Mouse (Mus musculus): Measurements from ENCODE around the gene 4933411K16Rik. TPM values are rescaled to one million over a fixed set of nuclear protein-coding genes. Genes with fewer than 3 reads are reported as not detected.

Gene 4933411K16Rik
- polyA plus RNA-seq, 1 experiment: 0.41 TPM

DNA sequence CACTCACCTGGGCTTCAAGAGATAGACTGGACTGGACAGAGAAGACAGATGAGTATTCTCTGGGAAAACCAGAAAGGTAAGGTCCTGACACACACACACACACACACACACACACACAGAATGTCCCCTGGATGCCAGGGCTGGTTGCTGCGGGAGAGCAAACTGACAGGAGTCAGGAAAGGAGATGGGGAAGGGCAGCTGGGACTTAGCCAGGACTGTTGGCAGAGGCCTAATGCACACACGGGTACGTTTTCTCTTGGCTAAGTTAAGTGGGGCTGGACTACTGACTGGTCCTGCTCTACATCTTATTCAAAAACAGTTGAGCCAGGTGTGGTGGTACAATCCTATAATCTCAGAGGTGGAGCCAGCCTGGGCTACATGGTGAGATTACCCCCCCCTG is 15.7 kb upstream of the 4933411K16Rik start:
- TF ChIP-seq CTCF (IDR thresholded peaks at IDR 0.05; ENCODE audit: borderline replicate concordance, insufficient read depth, low read depth, low read length) (no peak), POLR2A (IDR thresholded peaks at IDR 0.05; ENCODE audit: borderline replicate concordance, insufficient read depth, low read length) (no peak)
- WGBS: 10% methylated on average over 3 of the region's 3 CpGs
- Histone ChIP-seq H3K27me3 (ENCODE audit: control insufficient read depth, insufficient read depth, low read length) (no peaks in the 10 kb centered on the region), H3K27ac (ENCODE audit: insufficient read depth, low read length) (no peak overlapping the region), H3K4me1 (ENCODE audit: control insufficient read depth, insufficient read depth, low read length) (peaks cover 27% of the 10 kb centered on the region), H3K4me3 (replicated peaks; ENCODE audit: insufficient read depth, low read depth, low read length) (no peak overlapping the region)
- DNase-seq: no peak

DNA sequence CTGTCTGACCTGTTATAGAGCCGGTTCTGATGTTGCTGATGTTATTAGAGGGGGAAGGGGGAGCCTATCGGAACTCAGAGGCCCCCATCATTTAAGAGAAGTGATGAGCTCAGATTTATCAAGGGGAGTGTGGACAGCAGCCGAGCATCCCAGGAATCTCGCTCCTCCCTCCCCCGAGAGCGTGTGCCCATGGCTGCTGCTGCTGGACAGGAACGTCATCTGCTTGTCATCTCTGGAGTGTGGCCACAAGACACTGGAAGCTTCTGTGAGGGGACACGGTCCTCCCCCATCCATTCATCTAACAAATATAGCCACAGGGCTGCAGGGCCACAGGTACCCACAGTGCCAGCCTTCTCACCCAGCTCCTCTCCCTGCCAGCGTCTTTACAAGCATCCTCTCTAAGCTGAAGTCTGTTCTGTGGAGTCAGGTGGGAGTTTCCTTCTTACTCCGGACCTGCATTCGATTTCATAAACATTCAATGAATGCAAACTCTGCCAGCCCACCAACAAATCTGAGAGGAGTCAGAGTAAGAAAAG is 14.8 kb upstream of the 4933411K16Rik start:
- Histone ChIP-seq H3K27ac (ENCODE audit: insufficient read depth, low read length) (no peak overlapping the region), H3K4me3 (replicated peaks; ENCODE audit: insufficient read depth, low read depth, low read length) (no peak overlapping the region), H3K27me3 (ENCODE audit: control insufficient read depth, insufficient read depth, low read length) (no peaks in the 10 kb centered on the region), H3K4me1 (ENCODE audit: control insufficient read depth, insufficient read depth, low read length) (peaks cover 27% of the 10 kb centered on the region)
- 63% methylated on average over 11 of the region's 11 CpGs for whole genome bisulfite sequencing
- TF ChIP-seq POLR2A (IDR thresholded peaks at IDR 0.05; ENCODE audit: borderline replicate concordance, insufficient read depth, low read length) (no peak), CTCF (IDR thresholded peaks at IDR 0.05; ENCODE audit: borderline replicate concordance, insufficient read depth, low read depth, low read length) (no peak)
- DNase-seq: no peak

DNA sequence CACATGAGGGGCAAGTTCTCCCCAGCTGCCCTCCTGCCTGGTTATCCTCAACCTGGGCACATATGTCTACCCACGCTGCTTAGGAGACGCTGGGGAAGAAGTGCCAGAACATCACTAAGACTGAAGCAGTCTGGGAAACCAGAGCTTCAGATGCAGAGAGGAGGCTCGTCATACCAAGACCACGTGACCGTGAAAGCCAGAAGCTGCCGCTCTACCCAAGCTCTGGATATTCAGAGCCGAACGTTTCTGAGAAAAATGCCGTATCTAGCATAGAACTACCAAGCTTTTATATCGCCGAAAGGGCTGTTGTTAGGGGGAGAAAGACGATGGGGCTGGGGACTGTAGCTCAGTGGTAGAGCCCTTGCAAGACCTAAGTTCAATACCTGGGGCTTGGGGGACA is 13.7 kb upstream of the 4933411K16Rik start:
- H3K4me1 ChIP-seq (ENCODE audit: control insufficient read depth, insufficient read depth, low read length): peaks cover 27% of the 10 kb centered on the region
- TF ChIP-seq CTCF (IDR thresholded peaks at IDR 0.05; ENCODE audit: borderline replicate concordance, insufficient read depth, low read depth, low read length) (no peak), POLR2A (IDR thresholded peaks at IDR 0.05; ENCODE audit: borderline replicate concordance, insufficient read depth, low read length) (no peak)
- no peak for DNase-seq
- no peak overlapping the region for H3K27ac ChIP-seq (ENCODE audit: insufficient read depth, low read length)
- 78% methylated on average over 12 of the region's 12 CpGs for WGBS
- H3K27me3 ChIP-seq (ENCODE audit: control insufficient read depth, insufficient read depth, low read length): no peaks in the 10 kb centered on the region
- no peak overlapping the region for H3K4me3 ChIP-seq (replicated peaks; ENCODE audit: insufficient read depth, low read depth, low read length)

DNA sequence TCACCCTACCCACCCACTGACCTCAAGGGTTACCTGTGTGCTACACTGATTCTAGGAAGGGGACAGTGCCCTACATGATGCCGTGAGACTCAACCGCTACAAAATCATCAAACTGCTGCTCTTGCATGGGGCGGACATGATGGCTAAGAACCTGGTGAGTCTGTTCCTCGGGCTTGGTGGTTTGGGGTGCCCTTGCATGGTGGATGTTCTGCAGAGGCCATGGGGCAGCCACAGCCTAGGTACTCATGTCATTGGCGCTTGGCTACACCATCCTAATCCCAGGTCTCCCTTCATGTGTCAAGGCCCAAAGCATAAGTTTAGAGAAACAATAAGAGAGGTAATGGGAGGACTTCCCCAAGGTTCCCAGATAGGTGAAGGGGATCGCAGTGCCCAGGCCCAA is 8.1 kb upstream of the 4933411K16Rik start:
- 100% methylated on average over 6 of the region's 6 CpGs for WGBS
- H3K27me3 ChIP-seq (ENCODE audit: control insufficient read depth, insufficient read depth, low read length): no peaks in the 10 kb centered on the region
- DNase-seq: no peak
- H3K27ac ChIP-seq (ENCODE audit: insufficient read depth, low read length): no peak overlapping the region
- no peak overlapping the region for H3K4me3 ChIP-seq (replicated peaks; ENCODE audit: insufficient read depth, low read depth, low read length)
- TF ChIP-seq CTCF (IDR thresholded peaks at IDR 0.05; ENCODE audit: borderline replicate concordance, insufficient read depth, low read depth, low read length) (no peak), POLR2A (IDR thresholded peaks at IDR 0.05; ENCODE audit: borderline replicate concordance, insufficient read depth, low read length) (no peak)
- no peaks in the 10 kb centered on the region for H3K4me1 ChIP-seq (ENCODE audit: control insufficient read depth, insufficient read depth, low read length)

DNA sequence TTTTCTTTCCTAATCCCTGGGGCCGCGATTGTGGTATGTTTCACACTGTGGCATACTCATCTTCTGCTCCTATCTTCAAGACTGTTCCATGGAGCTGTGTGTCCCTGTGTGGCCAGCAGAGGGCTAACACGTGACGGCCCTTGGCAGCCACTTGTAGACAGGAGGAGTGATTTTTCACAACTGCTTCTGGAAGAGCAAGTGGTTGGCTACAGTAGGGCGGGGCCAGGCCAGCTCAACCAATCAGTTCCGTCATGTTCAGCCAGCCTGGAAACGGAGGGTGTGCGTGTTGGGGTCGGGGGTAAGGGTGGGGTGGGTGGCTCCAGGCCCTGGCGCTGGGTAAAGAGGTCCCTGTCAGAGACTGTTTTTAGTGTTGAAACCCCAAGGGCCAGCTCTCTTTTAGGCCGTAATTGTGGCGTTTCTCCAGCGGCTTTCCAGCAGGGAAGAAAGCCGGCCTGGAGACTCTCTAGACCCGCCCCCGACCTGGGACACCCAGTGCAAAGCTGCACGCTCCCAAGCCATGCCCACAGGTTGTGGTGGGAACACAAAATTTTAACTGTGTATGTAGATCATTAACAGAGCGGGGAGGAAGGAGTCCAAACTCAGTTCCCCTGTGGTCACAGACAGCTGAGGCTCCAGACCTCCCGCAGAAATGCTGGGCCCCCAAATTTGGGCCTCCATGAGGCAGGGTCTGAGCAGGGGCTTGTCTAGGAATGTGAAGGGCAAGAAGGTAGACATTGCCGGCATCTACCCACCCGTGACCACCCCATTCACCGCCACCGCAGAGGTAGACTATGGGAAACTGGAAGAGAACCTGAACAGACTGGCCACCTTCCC is 6.6 kb upstream of the 4933411K16Rik start, which contains the start of gene Hoga1:
TSS of gene Hoga1 (plus strand) at position 342 of the 834 bp plus-strand sequence.
- Histone ChIP-seq H3K27ac (ENCODE audit: insufficient read depth, low read length) (no peak within 1 kb of the TSS), H3K4me3 (replicated peaks; ENCODE audit: insufficient read depth, low read depth, low read length) (no peak within 1 kb of the TSS), H3K27me3 (ENCODE audit: control insufficient read depth, insufficient read depth, low read length) (no peaks in the 10 kb centered on the region), H3K4me1 (ENCODE audit: control insufficient read depth, insufficient read depth, low read length) (no peaks in the 10 kb centered on the region)
- no peak for TF ChIP-seq POLR2A (IDR thresholded peaks at IDR 0.05; ENCODE audit: borderline replicate concordance, insufficient read depth, low read length)
- TF ChIP-seq CTCF (IDR thresholded peaks at IDR 0.05; ENCODE audit: borderline replicate concordance, insufficient read depth, low read depth, low read length): peak; percentile 52; the same call in 1 of the 2 replicates
- 29% methylated on average over 23 of the region's 23 CpGs for WGBS
- peak; percentile 53 to 63 for DNase-seq

DNA sequence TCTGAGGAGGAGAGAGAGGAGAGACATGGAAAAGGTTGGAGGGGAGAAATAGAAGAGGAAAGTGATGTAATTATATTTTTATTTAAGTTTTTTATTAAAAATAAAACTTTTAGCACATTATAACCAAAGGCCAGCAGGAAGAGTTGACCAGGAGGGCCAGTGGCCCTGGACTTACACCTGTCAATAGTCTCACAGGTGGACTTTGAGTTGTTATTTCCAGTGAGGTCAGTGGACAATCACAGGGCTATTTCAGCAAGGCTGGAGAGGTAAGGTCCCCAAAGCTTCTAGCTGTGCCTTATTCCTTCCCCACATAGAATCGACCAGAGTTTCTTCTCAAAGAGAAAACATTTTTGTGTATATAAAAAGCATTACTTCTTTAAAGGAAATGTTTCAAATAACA is 1.8 kb upstream of the 4933411K16Rik start:
- TF ChIP-seq CTCF (IDR thresholded peaks at IDR 0.05; ENCODE audit: borderline replicate concordance, insufficient read depth, low read depth, low read length): no peak
- no peak for TF ChIP-seq POLR2A (IDR thresholded peaks at IDR 0.05; ENCODE audit: borderline replicate concordance, insufficient read depth, low read length)
- no peak overlapping the region for H3K27ac ChIP-seq (ENCODE audit: insufficient read depth, low read length)
- WGBS: 69% methylated on average over 1 of the region's 1 CpGs
- no peaks in the 10 kb centered on the region for H3K27me3 ChIP-seq (ENCODE audit: control insufficient read depth, insufficient read depth, low read length)
- DNase-seq: no peak
- no peaks in the 10 kb centered on the region for H3K4me1 ChIP-seq (ENCODE audit: control insufficient read depth, insufficient read depth, low read length)
- H3K4me3 ChIP-seq (replicated peaks; ENCODE audit: insufficient read depth, low read depth, low read length): no peak overlapping the region

DNA sequence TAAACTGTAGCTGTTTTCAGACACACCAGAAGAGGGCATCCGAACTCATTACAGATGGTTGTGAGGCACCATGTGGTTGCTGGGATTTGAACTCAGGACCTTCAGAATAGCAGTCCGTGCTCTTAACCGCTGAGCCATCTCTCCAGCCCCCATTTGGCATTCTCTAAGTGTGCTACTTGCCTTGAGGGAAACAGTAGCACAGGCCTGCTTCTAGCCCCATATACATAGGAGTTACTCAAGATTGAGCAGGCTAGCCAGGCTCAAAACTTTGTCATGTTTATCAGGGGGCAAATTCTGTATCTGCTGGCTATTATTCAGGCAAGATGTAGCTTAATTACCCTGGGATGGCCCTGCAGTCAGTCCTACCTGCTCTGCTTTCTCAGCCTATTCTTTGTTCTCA is 697 bp upstream of the 4933411K16Rik start:
- Histone ChIP-seq H3K4me1 (ENCODE audit: control insufficient read depth, insufficient read depth, low read length) (no peaks in the 10 kb centered on the region), H3K27me3 (ENCODE audit: control insufficient read depth, insufficient read depth, low read length) (no peaks in the 10 kb centered on the region), H3K4me3 (replicated peaks; ENCODE audit: insufficient read depth, low read depth, low read length) (no peak overlapping the region), H3K27ac (ENCODE audit: insufficient read depth, low read length) (no peak overlapping the region)
- WGBS: 83% methylated on average over 3 of the region's 3 CpGs
- no peak for DNase-seq
- TF ChIP-seq POLR2A (IDR thresholded peaks at IDR 0.05; ENCODE audit: borderline replicate concordance, insufficient read depth, low read length) (no peak), CTCF (IDR thresholded peaks at IDR 0.05; ENCODE audit: borderline replicate concordance, insufficient read depth, low read depth, low read length) (no peak)

DNA sequence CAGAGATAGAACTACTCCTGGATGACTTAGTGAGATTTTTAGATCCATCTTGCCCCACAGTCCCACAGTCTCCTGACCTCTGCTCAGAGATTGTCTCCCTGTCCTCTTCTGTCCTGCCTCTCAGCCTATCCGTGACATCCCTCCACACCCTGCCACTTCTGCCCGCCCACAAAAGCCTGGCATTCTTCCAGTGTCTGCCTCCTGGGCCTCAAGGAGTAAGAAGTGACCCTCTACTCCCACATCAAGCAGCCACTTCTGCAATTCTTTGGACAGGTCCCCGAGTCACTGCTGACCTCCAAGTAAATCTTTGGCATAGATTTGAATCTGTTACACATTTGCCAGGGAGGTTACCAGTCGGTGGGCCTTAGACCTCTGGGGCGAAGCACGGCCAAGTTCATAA is 2.2 kb downstream of the 4933411K16Rik start:
- no peaks in the 10 kb centered on the region for H3K4me1 ChIP-seq (ENCODE audit: control insufficient read depth, insufficient read depth, low read length)
- TF ChIP-seq CTCF (IDR thresholded peaks at IDR 0.05; ENCODE audit: borderline replicate concordance, insufficient read depth, low read depth, low read length) (no peak), POLR2A (IDR thresholded peaks at IDR 0.05; ENCODE audit: borderline replicate concordance, insufficient read depth, low read length) (no peak)
- no peak overlapping the region for H3K27ac ChIP-seq (ENCODE audit: insufficient read depth, low read length)
- no peaks in the 10 kb centered on the region for H3K27me3 ChIP-seq (ENCODE audit: control insufficient read depth, insufficient read depth, low read length)
- no peak overlapping the region for H3K4me3 ChIP-seq (replicated peaks; ENCODE audit: insufficient read depth, low read depth, low read length)
- 61% methylated on average over 6 of the region's 6 CpGs for WGBS
- no peak for DNase-seq
